Mouse (Mus musculus): Measurements from ENCODE around the gene Aspg. TPM values are rescaled to one million over a fixed set of nuclear protein-coding genes. Genes with fewer than 3 reads are reported as not detected.

Aspg gene
- total and polyA plus RNA-seq, 3 experiments = 0.33 TPM; not detected in 2

- no peaks in the 10 kb centered on the region for H3K36me3 ChIP-seq (replicated peaks)
- ATAC-seq (ENCODE audit: extremely low read depth, insufficient number of reproducible peaks, low FRiP score, poor library complexity, severe bottlenecking) (no peak), DNase-seq (ENCODE audit: low spot score) (no peak)
- no peaks in the 10 kb centered on the region for H3K4me1 ChIP-seq (ENCODE audit: insufficient read depth, low read depth, low read length)
- TF ChIP-seq GATA2 (IDR thresholded peaks at IDR 0.05; ENCODE audit: borderline replicate concordance, low read depth, low read length) = no peak
- TF ChIP-seq TAL1 (conservative IDR thresholded peaks at IDR 0.05; ENCODE audit: low read depth, low read length) = no peak
- TF ChIP-seq CTCF (IDR thresholded peaks at IDR 0.05; ENCODE audit: low read depth, low read length) = no peak
- TF ChIP-seq POLR2AphosphoS5 (IDR thresholded peaks at IDR 0.05; ENCODE audit: insufficient replicate concordance, low read depth, low read length) = no peak
- TF ChIP-seq GATA1 (IDR thresholded peaks at IDR 0.05; ENCODE audit: borderline replicate concordance, low read length) = no peak
- H3K4me3 ChIP-seq (ENCODE audit: low read depth, low read length) = no peak overlapping the region; the same call in 1 of the 2 replicates
- H3K9me3 ChIP-seq (replicated peaks) = peaks cover 64% of the 10 kb centered on the region
- peaks cover 4% of the 10 kb centered on the region; the same call in 1 of the 2 replicates for H3K27me3 ChIP-seq (ENCODE audit: insufficient read depth, low read length)
These were observed 37.3 kb downstream of the Aspg start for GRCm38 (mm10) chr12:112143833-112144201.

GRCm38 (mm10) chr12:112144377-112145115 is 38.1 kb downstream of the Aspg start:
- no peak overlapping the region; the same call in 1 of the 2 replicates for H3K4me3 ChIP-seq (ENCODE audit: low read depth, low read length)
- no peaks in the 10 kb centered on the region for H3K4me1 ChIP-seq (ENCODE audit: insufficient read depth, low read depth, low read length)
- TF ChIP-seq TAL1 (conservative IDR thresholded peaks at IDR 0.05; ENCODE audit: low read depth, low read length) (no peak), GATA1 (IDR thresholded peaks at IDR 0.05; ENCODE audit: borderline replicate concordance, low read length) (no peak), POLR2AphosphoS5 (IDR thresholded peaks at IDR 0.05; ENCODE audit: insufficient replicate concordance, low read depth, low read length) (no peak), CTCF (IDR thresholded peaks at IDR 0.05; ENCODE audit: low read depth, low read length) (no peak), GATA2 (IDR thresholded peaks at IDR 0.05; ENCODE audit: borderline replicate concordance, low read depth, low read length) (no peak)
- H3K27me3 ChIP-seq (ENCODE audit: insufficient read depth, low read length) = peaks cover 4% of the 10 kb centered on the region; the same call in 1 of the 2 replicates
- ATAC-seq (ENCODE audit: extremely low read depth, insufficient number of reproducible peaks, low FRiP score, poor library complexity, severe bottlenecking) (no peak), DNase-seq (ENCODE audit: low spot score) (no peak)
- no peaks in the 10 kb centered on the region for H3K36me3 ChIP-seq (replicated peaks)
- peaks cover 64% of the 10 kb centered on the region for H3K9me3 ChIP-seq (replicated peaks)

GRCm38 (mm10) chr12:112145211-112145874 is 38.9 kb downstream of the Aspg start:
- Histone ChIP-seq H3K9me3 (replicated peaks) (peaks cover 59% of the 10 kb centered on the region), H3K36me3 (replicated peaks) (no peaks in the 10 kb centered on the region), H3K4me3 (ENCODE audit: low read depth, low read length) (peak overlapping the region; percentile 25; the same call in 1 of the 2 replicates), H3K27me3 (ENCODE audit: insufficient read depth, low read length) (peaks cover 4% of the 10 kb centered on the region; the same call in 1 of the 2 replicates), H3K4me1 (ENCODE audit: insufficient read depth, low read depth, low read length) (no peaks in the 10 kb centered on the region; the same call in 1 of the 2 replicates)
- TF ChIP-seq POLR2AphosphoS5 (IDR thresholded peaks at IDR 0.05; ENCODE audit: insufficient replicate concordance, low read depth, low read length) (no peak), GATA1 (IDR thresholded peaks at IDR 0.05; ENCODE audit: borderline replicate concordance, low read length) (no peak), TAL1 (conservative IDR thresholded peaks at IDR 0.05; ENCODE audit: low read depth, low read length) (no peak), CTCF (IDR thresholded peaks at IDR 0.05; ENCODE audit: low read depth, low read length) (no peak), GATA2 (IDR thresholded peaks at IDR 0.05; ENCODE audit: borderline replicate concordance, low read depth, low read length) (no peak)
- no peak for ATAC-seq (ENCODE audit: extremely low read depth, insufficient number of reproducible peaks, low FRiP score, poor library complexity, severe bottlenecking)
- no peak for DNase-seq (ENCODE audit: low spot score)

GRCm38 (mm10) chr12:112145875-112146651 is 39.6 kb downstream of the Aspg start, which contains the start of gene Kif26a:
Gene Kif26a, plus strand, starts transcription at chr12:112146208.
- no peak for TF ChIP-seq GATA1 (IDR thresholded peaks at IDR 0.05; ENCODE audit: borderline replicate concordance, low read length)
- TF ChIP-seq GATA2 (IDR thresholded peaks at IDR 0.05; ENCODE audit: borderline replicate concordance, low read depth, low read length) = no peak
- TF ChIP-seq TAL1 (conservative IDR thresholded peaks at IDR 0.05; ENCODE audit: low read depth, low read length) = no peak
- TF ChIP-seq CTCF (IDR thresholded peaks at IDR 0.05; ENCODE audit: low read depth, low read length) = peak; percentile 15; the same call in 1 of the 2 replicates
- no peak for TF ChIP-seq POLR2AphosphoS5 (IDR thresholded peaks at IDR 0.05; ENCODE audit: insufficient replicate concordance, low read depth, low read length)
- no peak for DNase-seq (ENCODE audit: low spot score)
- H3K4me1 ChIP-seq (ENCODE audit: insufficient read depth, low read depth, low read length) = no peaks in the 10 kb centered on the region; the same call in 1 of the 2 replicates
- H3K9me3 ChIP-seq (replicated peaks) = peaks cover 54% of the 10 kb centered on the region
- no peak for ATAC-seq (ENCODE audit: extremely low read depth, insufficient number of reproducible peaks, low FRiP score, poor library complexity, severe bottlenecking)
- H3K27me3 ChIP-seq (ENCODE audit: insufficient read depth, low read length) = peaks cover 4% of the 10 kb centered on the region; the same call in 1 of the 2 replicates
- no peaks in the 10 kb centered on the region for H3K36me3 ChIP-seq (replicated peaks)
- H3K4me3 ChIP-seq (ENCODE audit: low read depth, low read length) = peak within 1 kb of the TSS; percentile 29; the same call in 1 of the 2 replicates

GRCm38 (mm10) chr12:112147365-112147764 is 40.9 kb downstream of the Aspg start:
- TF ChIP-seq CTCF (IDR thresholded peaks at IDR 0.05; ENCODE audit: low read depth, low read length) (no peak), POLR2AphosphoS5 (IDR thresholded peaks at IDR 0.05; ENCODE audit: insufficient replicate concordance, low read depth, low read length) (no peak), TAL1 (conservative IDR thresholded peaks at IDR 0.05; ENCODE audit: low read depth, low read length) (no peak), GATA2 (IDR thresholded peaks at IDR 0.05; ENCODE audit: borderline replicate concordance, low read depth, low read length) (no peak), GATA1 (IDR thresholded peaks at IDR 0.05; ENCODE audit: borderline replicate concordance, low read length) (no peak)

More at GRCm38 (mm10) chr12:112147365-112147764, 40.9 kb downstream of the Aspg start:
- DNase-seq (ENCODE audit: low spot score) = no peak
- Histone ChIP-seq H3K9me3 (replicated peaks) (peaks cover 46% of the 10 kb centered on the region), H3K4me3 (ENCODE audit: low read depth, low read length) (no peak overlapping the region), H3K27me3 (ENCODE audit: insufficient read depth, low read length) (peaks cover 6% of the 10 kb centered on the region; the same call in 1 of the 2 replicates), H3K4me1 (ENCODE audit: insufficient read depth, low read depth, low read length) (no peaks in the 10 kb centered on the region; the same call in 1 of the 2 replicates), H3K36me3 (replicated peaks) (no peaks in the 10 kb centered on the region)
- no peak for ATAC-seq (ENCODE audit: extremely low read depth, insufficient number of reproducible peaks, low FRiP score, poor library complexity, severe bottlenecking)
